Mouse (Mus musculus) activated CD4-positive, CD25-positive, alpha-beta regulatory T cell (primary cell): Measurements from ENCODE around the gene Olfr220. TPM values are rescaled to one million over a fixed set of nuclear protein-coding genes. Genes with fewer than 3 reads are reported as not detected.

Experiments used
- polyA plus RNA-seq, 2 experiments: library from polyadenylated mRNA; unstranded; fragments of 100-300 nt; shearing (Covaris generic); gene quantifications; one replicate each; pipeline ENCODE4 v1.2.1; 2017

The Olfr220 gene
- polyA plus RNA-seq = not detected

GRCm38 (mm10) chr1:174441782-174442181, at the start of gene Olfr220:
Olfr220 (plus strand) TSS chr1:174442082.

GRCm38 (mm10) chr1:174423764-174424163, 18.1 kb upstream of the Olfr220 start, which contains the start of gene Olfr414:
Olfr414 (plus strand) TSS chr1:174424064.

Other genes starting within 250 kb of the Olfr220 start
- gene Olfr419, start 190.0 kb upstream of the Olfr220 start, polyA plus RNA-seq = not detected
- under 1 TPM in 1 of 2 experiments, not detected in 1; 0.74 TPM for gene Mptx1, start 111.6 kb upstream of the Olfr220 start, polyA plus RNA-seq
- not detected for gene Olfr417, start 77.0 kb upstream of the Olfr220 start, polyA plus RNA-seq
- not detected for gene Olfr248, start 51.0 kb upstream of the Olfr220 start, polyA plus RNA-seq
- not detected for gene Olfr414, start 18.0 kb upstream of the Olfr220 start, polyA plus RNA-seq
- not detected for gene Fmn2, start 59.7 kb downstream of the Olfr220 start, polyA plus RNA-seq